Mouse (Mus musculus) natural killer cell, adult 2 months (primary cell): ENCODE results near the gene Ccdc155.
"Not testable (repeated sequence)": the region's sequence is repeated elsewhere in the genome, so short reads cannot be mapped to it uniquely, and the experiment has no call there.

Experiments
- DNase-seq, 2 experiments: peaks; one replicate each; pipeline ENCODE4 v3.0.0; 2022; ENCODE audit warnings: low spot score in 2 of 2

Ccdc155 gene

GRCm38 (mm10) chr7:45163735-45164490 lies 40.8 kb downstream of the Ccdc155 start, which contains the start of gene Slc17a7:
Gene Slc17a7 (plus strand): TSS chr7:45163949.
- DNase-seq, result no peak

GRCm38 (mm10) chr7:45162996-45163615 lies 41.6 kb downstream of the Ccdc155 start:
- DNase-seq, result no peak

- DNase-seq, result no peak
Measured at GRCm38 (mm10) chr7:45162551-45162950, 42.1 kb downstream of the Ccdc155 start.

- DNase-seq, result peak; percentile 74 to 87
Measured at GRCm38 (mm10) chr7:45161612-45162473, 42.8 kb downstream of the Ccdc155 start.

DNA sequence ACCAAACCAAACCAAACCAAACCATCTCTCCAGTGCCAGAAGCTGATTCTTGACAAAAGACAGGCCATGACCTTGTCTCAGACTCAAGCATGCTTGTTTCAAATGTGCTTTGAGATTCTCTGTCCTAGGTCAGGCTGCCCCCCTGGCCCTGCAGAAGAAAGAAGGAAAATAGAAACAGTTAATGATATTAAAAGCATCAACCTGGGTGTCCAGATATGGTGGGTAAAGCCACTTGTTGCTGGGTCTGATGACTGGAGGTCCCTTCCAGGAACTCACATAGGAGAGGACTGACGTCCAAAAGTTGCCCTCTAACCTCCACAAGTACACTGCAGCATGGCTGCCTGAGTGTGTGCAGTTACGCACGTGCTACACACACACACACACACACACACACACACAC lies 43.8 kb downstream of the Ccdc155 start:
- no peak for DNase-seq

DNA sequence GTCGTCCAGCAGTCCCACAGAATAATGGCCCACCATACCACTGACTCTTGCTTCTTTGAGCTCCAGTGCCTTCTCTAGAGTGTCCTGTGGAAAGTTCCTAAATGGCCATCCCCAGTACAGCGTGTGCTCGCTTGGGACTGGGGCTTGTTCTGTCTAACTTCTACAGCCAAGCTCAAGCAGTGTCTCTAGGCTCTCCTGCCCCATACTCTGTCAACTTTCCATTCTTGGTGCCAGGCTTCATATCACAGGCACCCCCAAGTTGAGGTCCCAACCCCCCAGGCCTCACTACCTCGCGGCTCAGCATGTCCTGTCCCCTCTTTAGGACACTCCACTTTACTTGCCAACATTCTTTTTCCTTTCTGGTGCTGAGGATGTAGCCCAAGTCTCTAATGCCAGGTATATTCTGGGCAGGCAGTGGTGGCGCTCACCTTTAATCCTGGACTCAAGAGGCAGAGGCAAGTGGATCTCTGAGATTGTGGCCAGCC lies 44.3 kb downstream of the Ccdc155 start:
- DNase-seq, result no peak

GRCm38 (mm10) chr7:45158991-45159390 lies 45.7 kb downstream of the Ccdc155 start:
- no peak for DNase-seq

DNA sequence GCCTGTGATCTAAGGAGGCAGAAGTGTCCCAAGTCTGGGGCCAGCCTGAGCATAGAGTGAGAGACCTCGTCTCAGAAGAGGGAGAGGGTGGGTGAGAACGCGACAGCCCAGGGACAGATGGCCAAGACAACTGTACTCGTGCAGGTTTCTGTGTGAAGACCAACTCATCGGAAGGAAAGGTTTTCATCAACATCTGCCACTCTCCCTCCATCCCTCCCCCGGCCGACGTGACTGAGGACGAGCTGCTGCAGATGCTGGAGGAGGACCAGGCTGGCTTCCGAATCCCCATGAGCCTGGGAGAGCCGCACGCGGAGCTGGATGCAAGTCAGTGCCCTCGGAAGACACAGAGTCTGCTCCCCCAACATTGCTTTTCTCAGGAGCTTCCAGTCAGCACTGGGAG lies 47.2 kb downstream of the Ccdc155 start:
- DNase-seq, result no peak

- DNase-seq, result no peak
Measured at GRCm38 (mm10) chr7:45156206-45156605, 48.5 kb downstream of the Ccdc155 start.

DNA sequence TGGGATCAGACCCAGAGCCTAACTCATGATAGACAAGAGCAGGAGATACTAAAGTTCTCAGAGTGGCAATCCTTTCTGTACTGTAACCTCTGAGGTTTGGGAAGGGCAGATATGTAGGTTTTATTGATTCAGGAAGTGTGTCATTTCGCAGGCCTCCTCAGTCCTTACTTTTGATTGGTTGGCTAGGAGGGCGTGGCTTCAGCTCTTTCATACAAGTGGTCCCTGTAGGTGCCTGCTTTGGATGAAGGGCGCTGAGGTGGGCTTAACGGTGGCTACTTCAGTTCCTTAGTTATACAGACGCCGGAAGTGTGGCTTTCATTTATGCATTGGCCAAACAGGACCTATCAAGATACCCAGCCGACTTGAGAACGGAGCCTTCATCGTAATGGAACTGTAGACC lies 49.1 kb downstream of the Ccdc155 start:
- no peak for DNase-seq

DNA sequence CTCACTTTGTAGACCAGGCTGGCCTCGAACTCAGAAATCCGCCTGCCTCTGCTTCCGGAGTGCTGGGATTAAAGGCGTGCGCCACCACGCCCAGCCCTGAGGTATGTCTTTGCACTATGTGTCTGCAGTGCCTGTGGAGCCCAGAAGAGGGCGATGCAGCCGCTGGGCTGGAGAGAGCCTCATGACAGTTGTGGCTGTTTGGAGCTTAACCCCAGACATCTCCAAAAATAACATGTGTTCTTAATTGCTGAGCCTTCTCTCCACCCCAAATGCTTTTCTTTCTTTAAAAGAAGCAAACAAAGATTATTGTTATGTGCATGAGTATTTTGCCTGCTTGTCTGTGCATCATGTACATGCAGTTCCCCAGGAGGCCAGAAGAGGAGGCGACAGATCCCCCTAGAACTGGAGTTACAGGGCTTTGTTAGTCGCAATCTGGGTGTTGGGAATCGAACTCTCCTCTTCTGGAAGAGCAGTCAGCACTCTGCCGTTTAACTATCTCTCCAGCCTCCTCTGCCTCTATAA lies 49.6 kb downstream of the Ccdc155 start:
- DNase-seq, result peak; percentile 44 to 67

- peak; percentile 98 for DNase-seq
Measured at GRCm38 (mm10) chr7:45154096-45154992, 50.3 kb downstream of the Ccdc155 start, which contains the start of the genes Pih1d1 and Aldh16a1. Gene Pih1d1 (plus strand): TSS chr7:45154303. Gene Aldh16a1 (minus strand): TSS chr7:45154584.

DNA sequence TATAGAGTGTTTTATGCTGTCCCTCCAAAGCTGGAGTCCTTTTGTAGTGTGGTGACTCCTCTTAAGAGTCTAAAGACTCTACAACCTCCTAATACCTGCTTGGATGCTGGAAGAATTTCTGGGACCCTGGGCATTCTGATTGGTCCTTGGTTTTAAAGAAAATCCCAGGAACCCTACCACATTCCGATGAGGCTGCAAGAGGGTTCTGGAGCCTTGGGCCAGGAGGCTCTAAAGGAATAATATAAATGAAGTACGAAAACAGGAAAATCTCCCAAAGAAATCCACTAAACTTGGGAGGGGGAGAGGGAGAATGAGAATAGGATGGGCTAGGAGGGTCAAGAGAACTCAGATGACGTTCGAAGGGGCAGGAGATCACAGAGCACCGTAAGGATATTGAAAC lies 51.1 kb downstream of the Ccdc155 start:
- DNase-seq, result no peak

GRCm38 (mm10) chr7:45153052-45153451 lies 51.6 kb downstream of the Ccdc155 start:
- not testable (repeated sequence) for DNase-seq

GRCm38 (mm10) chr7:45151303-45151702 lies 53.4 kb downstream of the Ccdc155 start:
- DNase-seq, result no peak

- no peak for DNase-seq
Measured at GRCm38 (mm10) chr7:45150321-45150720, 54.4 kb downstream of the Ccdc155 start.

DNA sequence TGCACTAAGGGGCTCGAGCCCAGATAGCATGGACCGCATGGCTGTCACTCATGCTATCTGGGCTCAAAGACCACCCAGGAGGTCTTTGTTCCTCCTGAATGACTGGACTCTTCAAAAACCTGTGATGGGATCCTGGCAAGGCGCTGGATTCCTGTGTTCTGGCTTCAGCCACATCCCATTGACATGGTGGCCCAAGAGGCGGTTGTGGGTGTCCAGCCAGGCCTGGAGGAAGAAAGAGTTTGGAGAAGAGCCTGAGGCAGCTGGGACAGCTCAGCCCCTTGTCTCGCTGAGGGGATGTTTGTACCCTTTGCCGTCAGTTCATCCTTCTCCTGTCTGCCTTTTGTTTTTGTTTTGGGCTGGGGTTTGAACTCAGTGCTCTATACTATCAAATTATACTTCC lies 55.1 kb downstream of the Ccdc155 start:
- no peak for DNase-seq

DNA sequence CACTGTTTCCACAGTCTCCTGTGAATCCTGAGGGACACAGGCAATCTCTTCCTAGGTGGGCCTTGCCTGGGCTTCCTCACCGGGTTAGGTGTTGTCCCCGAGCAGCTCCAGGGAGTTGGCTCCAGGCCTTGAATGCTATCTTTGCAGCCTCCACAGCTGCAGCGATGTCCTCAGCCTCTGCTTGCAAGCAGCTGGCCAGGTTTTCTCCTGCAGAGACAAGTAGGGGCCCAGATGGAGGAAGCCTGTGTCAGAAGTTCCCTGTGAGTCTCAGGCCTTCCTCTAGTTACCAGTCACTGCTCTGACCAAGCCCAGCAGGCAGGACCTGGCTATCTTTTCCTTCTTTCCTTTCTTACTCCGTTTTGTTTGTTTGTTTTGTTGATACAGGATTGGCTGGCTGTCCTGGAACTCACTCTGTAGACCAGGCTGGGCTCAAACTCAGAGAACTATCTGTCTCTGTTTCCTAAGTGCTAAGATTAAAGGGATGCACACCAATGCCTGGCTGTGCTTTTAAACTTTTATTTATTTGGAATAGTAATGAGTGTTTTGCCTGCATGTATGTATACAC lies 56.1 kb downstream of the Ccdc155 start:
- DNase-seq, result no peak

DNA sequence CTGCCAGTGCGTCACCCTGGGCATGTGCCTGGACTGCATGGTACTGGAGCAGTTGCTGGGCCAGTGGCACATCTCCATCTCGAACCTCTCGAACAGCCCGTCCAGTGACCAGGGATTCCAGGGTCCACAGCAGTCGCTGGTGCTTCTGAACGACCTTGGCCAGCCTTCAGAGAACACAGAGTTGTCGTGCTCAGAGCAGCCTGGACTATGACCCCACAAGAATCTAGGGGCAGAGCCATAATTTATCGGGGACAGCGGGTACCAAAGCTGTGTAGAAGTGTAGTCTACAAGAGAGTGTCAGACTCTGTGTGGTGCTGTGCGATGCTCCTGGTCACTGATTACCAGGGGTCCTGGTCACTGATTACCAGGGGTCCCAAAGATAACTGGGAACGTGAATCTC lies 56.8 kb downstream of the Ccdc155 start:
- DNase-seq, result no peak

- no peak for DNase-seq
Measured at GRCm38 (mm10) chr7:45147267-45147666, 57.4 kb downstream of the Ccdc155 start.
